Mouse (Mus musculus) kidney, adult 8-10 months (tissue): ENCODE measurements at regions not wholly inside any gene's neighbourhood (a gene's known extent, or its start where the extent isn't known, plus 50 kb on each side); places are given as distances from the start of the nearest gene placed in this dataset.

Experiments
- DNase-seq, 2 experiments: peaks; one replicate each; pipeline ENCODE4 v3.0.0; 2022

DNA sequence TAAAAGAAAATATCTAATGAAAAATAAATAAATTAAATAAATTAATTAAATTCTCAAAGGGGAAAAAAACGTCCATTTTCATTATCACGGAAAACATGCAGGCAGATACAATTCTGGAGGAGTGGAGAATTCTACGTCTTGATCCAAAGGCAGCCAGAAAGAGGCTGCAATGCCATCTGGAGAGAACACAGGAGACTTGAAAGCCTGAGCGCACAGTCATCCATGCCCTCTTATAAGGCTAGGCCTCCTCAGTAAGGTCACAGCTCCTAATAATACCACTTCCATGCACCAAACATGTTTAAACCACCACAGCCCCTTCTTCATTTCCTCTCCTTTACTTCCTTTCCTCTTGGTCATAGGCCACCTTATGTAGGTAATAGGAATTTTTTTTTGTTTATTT is 307.1 kb downstream of the Etv1 start:
- no peak for DNase-seq

DNA sequence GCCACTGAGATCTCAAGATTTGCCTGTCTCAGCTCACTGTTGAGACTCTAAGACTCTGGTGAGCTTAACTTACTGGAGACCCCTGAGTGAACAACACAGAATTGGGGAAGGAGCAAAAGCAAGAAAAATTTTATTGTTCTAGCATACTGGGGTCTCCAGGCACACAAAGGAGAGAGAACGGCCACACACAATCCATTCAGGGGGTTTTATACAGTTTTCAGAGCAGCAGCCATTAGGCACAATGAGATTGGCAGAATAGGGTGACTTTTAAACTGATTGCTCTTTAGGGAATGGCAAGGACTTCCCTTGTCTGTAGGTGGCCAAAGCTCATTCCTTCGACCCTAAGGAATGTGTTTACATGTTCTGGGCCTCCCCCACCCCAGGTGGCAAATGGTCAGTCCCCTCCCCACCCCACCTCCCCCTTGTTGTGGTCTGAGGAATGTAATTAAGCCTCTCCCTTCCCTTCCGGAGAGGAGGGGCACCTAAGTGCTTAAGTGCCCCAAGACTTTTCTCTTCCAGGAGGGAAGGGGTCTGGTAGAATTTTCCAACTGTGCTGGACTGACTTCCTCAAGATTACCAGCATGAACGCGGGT is 315.6 kb downstream of the Etv1 start:
- DNase-seq = no peak

DNA sequence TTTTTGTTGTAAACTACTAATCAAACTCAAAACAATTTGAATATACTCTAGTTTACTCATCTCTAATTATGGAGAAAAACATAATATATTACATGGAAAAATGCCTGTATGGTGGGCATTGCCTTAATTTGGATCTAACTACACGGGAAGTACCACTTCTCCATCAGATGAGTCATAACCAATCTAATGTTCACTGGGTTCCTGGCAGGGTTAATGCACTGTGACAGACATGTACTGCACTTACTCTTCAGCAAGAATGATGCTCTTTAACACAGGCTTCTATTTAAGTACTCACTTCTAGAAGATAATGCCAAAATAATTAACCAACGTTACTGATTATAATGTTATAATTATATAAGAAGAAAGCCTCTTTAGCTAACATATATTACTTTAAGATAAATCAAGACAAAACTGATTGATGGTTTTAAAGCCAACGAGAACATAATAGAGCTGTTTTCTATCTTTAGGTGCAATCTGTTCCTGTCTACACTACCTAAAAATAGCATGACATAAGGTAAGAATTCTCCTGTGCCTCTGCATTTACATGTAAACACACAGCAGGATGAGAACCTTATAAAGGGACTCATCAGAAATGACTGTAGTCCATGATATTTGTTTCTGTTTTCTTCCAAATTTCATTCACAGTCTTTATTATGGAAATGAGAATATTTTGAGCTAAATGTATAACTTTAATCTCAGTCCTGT is 344.4 kb downstream of the Etv1 start:
- DNase-seq = no peak

DNA sequence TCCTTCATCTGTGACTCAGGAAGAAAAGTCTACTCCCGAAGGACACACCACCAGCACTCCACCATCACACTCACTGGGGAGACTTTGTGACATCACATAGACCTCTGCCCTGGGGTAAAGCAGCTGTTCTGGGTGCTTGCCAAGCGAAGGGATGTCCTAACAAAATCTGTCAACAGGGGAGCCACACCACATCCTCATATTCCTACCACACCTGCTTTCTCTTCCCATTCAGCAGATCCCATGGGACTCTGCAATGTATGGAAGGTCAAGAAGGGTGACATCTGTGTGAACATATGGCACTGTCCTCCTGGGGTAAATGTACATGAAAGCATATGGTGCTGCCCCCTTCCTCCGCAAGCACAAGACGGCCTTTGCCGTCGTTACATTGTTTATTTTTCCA is 375.5 kb downstream of the Etv1 start:
- DNase-seq = no peak

DNA sequence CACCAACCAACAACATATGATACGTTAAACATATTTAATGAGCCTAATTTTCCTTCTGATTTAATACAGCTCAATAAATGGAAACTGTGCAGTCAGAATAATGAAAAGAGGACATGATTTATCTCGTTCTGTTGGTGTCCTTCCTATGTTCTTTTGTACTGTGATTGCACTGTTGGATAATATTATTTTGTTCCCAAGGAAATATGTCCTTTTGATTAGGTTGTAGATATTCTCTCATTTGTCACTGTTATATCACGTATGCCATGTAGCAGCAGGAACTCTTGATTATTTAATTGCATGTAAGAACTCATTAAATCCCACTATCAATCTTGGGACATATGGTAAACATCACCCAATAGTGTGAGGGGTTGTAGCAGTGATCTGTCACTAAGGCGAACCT is 397.8 kb downstream of the Etv1 start:
- DNase-seq = no peak

DNA sequence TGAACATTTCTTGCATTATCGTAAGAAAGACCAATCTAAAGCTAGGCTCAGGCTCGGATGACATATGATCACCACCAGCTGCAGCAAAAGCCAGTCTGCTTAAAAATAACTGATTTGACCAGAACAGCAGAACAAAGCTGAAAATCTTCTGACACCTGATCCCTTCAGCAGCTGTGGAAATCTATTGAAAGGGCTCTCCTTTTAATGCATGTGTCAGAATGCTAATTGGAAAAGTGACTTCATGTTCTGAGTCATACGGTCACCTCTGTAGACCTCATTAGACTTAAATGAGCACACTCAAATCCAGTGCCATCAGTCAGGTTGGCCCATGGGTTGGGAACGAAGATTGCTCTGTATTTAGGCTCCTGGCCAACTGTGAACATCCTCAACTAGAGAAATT is 444.9 kb downstream of the Etv1 start:
- no peak for DNase-seq

DNA sequence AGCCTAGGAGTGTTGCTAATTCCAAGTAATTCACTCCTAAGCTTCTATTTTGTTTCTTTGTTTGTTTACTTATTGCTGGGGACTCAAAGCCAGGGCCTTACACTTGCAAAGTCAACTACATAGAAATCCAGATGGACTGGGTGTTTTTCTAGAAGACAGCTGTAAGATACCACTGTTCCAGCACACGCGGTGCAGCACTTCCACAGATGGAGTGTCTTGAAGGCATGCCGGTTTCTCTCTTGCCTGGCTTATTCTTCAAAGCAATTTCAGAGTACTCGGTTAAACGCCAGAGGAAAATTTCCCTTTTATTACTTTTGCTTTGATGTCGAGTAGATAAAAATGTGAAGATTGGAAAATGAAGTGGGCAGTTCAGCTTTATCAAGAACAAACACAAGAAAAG is 477.4 kb downstream of the Etv1 start:
- DNase-seq = no peak

DNA sequence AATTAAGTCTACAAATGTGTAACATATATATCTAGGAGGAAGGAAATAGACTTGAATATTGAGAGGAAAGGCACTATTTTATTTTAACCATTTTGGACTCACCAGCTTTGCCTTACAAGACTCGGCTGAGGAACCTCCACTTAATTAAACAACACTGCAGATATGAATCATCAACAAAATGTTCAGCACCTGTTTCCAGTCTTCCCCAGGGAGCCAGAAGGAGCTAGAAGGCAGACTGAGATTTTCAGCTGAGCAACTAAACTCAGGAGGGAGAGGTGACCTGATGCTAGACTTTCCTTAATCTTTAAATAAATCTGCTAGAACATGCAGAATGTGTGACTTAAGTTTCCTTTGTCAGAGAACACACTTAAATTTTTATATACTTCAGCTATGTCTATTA is 478.4 kb downstream of the Etv1 start:
- DNase-seq = no peak

DNA sequence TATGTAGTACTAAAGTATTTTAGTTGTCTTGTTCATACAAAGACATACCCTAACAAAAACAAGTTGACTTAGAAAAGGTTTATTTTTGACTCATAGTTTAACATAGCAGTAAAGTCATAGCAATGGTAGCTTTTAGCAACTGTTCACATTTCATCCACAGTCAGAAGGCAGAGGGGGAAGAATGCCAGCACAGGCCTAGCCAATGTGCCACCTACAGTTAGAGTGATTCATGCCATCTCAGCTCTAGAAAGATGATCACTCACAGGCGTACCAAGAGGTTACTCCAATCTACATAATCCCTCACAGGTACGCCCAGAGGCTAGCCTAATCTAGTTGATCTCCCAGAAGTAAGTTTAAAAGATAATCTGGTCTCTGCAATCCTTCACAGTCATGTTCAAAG is 510.5 kb downstream of the Etv1 start:
- no peak for DNase-seq

DNA sequence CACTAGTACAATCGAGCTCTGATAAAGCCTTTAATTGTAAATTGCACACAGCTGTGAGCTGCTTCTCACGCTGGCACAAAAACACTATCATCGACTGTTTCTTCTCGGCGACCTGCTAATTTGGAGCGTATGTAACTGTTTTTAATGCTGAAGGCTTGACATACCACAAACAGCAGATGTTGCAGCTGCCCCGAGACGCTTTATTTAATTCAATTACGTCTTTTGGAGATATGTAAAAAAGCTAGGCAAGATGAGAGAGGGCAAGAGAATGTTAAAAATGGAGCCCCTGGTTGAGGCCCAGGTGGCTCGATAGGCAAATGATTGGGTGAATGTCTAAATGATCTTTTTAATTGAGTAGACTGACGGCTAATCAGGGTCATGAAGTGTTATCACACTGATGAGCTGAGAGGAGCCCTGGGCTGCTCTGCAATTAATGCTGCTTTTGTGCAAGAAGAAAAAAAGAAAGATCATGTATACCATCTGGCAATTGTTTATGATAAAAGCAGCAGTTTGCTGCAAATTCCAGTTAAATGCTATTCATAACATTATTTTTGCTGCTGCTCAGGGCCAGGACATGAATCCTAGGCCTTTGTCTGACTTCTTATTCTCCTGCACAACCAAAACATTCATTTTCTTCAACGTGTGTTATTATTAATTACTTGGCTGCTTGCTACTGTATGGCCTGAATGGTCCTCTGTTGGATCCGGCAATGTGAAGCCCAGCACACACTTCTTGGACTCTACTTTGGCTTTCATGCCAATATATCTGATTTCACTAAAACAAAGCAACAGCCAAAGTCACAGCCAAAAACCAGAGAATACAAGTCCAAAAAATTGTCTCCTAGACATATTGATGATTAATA is 522.4 kb downstream of the Etv1 start:
- no peak for DNase-seq

DNA sequence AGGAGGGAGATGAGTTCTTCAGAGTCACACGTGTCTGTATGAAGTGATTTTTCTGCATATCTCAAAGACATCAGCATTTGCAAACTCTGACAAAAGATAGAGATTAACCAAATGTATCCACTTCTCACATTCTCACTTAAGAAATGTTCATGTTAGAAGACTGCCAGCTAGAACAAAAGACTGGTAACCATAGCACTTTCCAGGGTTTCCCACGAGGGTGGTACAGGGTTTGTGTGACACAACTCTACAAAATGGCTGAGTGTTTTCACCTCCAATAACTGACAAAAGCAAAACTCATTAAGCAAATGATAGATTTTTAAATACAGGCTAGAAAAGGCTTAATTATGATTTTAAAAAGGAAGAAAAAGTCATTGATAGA is 523.0 kb downstream of the Etv1 start:
- no peak for DNase-seq

DNA sequence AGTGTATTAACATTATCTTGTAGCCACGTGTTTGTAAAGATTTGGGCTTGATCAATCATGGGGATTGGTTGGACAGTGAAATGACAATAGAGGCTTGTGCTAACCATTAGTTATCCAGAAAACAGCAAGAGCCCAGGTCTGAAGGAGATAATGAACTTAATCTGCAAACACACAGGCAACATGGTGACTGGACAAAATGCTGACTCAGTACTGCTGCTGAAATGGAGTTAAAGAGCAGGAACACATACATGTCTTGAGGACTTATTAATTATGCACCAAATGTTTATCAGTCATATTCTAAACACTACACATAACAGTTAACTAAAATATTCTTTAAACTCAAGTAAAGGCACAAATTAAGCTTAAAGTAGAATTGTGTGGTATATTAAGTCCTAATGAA is 528.6 kb downstream of the Etv1 start:
- DNase-seq = no peak

DNA sequence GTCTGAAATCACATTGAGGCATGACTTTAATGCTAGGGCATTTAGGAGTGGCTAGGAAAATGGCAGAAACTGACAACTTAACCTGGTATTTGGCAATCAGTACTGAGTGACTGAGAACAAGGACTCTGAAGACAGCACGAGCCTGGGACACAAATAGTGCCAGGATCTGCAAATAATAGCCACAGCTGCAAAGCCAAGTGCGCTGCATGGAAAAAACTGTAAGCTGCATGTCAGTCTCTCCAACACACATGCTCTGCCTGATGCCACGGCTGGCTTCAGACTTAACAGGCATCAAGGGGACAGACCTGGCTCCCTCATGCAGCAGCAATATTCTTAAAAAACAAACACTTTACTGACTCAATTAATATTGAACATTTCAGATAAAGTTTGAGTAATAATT is 530.7 kb downstream of the Etv1 start:
- DNase-seq = no peak

DNA sequence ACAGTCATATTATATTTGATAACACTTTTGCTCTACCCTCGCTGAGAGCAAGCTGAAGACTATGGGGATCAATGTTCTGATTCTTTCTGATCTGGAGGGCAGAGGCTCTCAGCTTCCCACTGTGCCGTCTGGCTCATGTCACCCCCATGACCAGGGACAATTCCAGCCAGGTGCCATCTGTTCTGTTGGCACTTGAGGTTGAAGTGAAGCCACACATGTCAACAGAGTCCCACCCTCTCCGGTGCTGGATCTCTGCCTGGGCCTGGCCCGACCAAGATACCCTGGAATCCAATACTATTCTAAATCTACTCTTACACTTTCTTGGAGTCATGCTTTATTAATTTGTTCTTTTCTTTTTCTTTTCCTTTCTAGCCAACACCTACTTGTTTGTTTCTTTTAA is 538.0 kb downstream of the Etv1 start:
- no peak for DNase-seq

DNA sequence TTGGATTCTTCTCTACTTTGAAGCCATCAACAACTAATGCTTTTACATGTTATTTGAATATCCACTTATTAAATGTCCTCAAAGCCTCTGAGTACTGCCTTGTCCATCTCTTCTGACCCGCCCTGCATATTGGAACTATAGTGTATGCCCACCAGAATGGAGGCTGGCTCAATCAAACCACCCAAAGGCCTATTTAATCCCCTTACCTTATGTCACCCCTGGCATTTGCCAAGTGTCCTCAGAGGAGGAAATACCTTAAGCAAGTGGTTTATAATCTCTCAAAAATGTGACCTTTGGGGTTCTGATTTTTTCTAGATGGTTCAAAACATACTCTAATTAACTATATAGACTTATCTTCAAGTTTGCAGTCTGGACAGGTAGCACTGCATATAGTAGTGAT is 542.3 kb downstream of the Etv1 start:
- DNase-seq = no peak

DNA sequence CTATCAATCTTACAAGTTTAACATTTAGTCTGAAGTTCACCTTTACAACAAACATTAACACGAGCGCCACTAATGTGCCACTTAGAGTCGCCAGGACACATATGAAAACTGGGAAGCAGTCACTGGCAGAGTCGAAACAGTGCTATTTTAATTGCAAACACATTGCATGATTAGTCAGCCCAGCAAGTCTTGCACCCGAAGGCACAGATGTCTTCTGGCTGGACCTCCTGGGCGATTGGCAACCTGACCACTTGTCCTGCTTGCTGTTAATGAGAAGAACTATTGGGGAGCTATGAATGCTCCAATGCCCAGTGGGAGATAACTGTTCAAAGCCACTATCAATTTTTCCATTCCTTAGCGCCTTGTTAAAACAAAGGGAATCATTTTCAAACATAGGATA is 547.0 kb downstream of the Etv1 start:
- DNase-seq = peak; percentile 25 to 50

DNA sequence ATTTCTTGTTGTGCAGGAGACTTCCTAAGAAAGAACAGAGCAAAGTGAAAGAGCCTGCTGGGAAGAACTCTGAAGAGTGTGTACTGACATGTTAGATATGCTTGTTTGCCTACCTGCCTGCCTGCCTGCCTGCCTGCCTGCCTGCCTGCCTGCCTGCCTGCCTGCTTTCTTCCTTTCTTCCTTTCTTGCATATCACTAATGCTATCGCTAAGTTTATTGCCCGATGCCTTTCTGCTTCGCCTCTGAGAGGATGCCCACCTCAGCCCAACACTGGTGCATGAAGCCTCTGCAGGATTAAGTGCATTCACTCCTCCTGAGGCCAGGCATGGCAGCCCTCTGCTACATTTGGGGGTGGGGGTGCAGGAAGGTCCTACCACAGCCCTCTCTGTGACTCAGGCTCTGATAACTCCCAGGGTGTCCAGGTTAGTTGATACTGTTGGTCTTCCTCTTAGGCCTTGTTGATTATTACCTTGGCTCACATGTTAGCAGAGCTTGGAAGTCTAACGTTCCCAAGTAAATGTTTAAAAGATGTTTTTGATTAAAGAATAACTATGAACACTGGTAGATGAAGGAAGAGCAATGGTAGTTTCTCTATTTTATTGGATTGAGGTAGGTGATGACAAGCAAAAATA is 547.6 kb downstream of the Etv1 start:
- peak; percentile 24 to 43 for DNase-seq

DNA sequence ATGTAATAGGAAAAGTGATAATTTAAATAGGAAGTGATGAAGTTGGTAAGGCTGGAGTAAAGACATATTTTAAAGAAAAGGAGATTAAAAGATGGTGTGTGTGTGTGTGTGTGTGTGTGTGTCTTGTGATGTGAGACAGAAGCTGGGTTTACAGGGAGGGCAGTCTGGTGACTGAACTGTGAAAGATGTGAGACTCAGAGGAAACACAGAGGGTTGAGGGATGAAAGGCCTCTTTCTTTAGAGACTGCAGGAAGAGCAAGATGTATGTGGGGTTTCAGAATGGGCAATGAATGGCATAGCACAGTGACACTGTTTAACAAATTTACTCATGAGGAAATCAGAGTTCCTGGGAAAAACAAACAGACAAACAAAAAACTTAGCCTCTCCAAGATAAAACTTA is 549.2 kb downstream of the Etv1 start:
- no peak for DNase-seq

DNA sequence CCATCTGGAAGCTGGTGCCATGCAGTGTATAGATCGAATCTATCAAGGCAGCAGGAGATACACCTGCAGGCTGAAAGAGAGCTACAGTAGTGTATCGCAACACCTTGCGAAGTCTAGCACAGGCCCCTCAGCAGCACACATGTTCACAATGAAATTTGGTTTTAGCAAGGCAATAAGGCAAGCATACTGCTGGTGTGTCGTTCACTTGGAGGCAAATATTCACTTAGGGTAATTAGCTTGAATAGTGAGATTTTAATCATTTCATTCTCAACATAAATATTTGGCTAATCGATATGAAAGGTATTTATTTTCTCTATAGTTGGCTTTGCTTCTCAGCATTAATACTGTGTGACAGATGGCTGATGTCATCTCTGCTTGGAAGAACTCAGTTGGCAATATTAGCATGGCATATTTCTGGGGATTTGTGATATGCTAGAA is 559.9 kb downstream of the Etv1 start:
- no peak for DNase-seq

DNA sequence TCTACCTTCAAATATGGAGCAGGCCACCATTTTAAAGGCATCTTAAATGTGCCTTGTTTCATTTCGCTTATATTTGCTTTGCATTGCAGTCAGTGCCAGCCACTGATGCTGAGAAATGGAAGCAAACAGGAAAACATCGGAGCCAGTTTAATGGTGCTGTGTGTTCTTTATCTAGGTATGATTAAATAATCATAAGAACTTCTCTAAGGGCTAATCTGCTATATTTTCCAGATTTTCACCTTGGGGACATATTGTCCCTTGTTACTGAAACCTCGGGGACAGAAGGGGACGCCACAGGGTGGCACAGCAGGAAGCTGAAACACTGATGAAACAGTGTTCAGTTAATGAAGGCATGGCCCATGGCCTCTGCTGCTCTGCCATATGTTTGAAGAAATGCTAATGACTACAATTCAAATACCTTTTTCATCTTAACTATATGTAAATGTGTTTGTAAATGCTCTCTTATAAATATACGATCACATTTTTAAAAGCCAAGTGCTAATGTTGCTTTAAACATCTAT is 562.6 kb downstream of the Etv1 start:
- no peak for DNase-seq

DNA sequence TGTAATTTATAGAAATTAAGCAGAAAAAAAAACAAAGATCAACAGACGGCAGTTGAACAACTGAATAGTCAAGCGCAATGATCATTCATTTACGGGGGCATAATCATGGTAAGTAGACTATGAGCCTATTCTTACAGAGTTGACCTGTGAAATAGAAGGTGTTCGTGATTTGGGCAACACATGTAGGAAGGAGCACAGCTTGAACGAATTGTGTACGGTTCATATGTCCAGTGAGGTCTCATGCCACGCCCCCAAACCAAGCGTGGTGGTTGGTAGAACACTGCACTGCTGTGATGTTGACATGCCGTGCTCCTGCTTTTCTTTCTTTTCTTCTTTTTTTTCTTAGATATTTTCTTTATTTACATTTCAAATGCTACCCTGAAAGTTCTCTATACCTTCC is 563.1 kb downstream of the Etv1 start:
- no peak for DNase-seq

DNA sequence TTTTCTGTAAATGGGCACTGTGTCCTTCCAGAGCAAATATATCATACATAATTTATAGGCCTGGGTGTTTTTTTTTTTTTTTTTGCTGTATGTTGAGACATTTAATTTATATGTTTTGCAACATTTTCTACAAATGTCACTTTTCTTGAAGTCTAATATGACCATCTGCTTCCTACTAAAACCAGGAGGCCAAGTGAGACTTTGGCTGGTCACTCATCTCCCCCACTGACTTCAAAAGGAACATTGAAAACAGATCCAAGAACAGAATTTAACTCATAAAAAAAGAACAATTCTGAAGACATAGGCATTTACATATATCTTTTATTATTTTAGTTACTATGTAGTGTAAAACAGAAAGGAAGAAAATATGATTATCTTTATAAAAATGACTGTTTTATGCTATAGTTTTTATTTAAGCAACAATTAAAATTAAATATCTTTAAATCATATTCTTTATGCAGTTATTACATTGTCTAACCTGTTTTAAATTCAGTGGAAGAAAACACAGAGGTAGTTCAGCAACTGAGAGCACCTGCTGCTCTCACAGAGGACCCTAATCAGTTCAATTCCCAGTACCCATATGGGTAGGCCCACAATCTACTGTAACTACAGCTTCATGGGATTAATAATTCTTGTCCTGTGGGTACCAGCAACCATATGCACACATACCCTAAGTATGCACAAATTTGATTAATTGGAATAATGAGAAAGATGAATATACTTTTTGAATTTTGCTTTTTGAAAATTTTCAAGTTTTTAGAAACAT is 592.5 kb downstream of the Etv1 start:
- no peak for DNase-seq

DNA sequence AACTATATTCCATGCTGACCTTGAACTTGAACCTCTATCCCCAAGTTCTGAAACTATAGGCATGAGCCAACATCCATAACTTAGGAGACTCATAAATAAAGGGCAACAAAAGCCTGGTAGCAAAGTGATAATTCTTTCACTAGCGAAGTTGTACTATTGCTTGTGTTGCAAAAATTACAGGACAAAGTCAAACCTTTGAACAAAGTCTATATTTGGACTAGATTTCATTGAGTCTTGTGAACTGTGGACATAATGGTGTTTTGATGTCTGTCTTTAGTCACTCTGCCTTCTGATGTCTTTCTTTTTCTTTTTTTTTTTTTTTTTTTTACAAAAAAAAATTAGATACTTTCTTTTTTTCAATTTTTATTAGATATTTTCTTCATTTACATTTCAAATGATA is 594.5 kb downstream of the Etv1 start:
- no peak for DNase-seq
